Mouse (Mus musculus) testis, postnatal 14 days (tissue): ENCODE data around the gene Tph2.
"Not testable (repeated sequence)": the region's sequence is repeated elsewhere in the genome, so short reads cannot be mapped to it uniquely, and the experiment has no call there.

Experiments
- DNase-seq: peaks from one replicate; pipeline ENCODE4 v3.0.0; 2021; ENCODE audit warnings: low spot score

The Tph2 gene

DNA sequence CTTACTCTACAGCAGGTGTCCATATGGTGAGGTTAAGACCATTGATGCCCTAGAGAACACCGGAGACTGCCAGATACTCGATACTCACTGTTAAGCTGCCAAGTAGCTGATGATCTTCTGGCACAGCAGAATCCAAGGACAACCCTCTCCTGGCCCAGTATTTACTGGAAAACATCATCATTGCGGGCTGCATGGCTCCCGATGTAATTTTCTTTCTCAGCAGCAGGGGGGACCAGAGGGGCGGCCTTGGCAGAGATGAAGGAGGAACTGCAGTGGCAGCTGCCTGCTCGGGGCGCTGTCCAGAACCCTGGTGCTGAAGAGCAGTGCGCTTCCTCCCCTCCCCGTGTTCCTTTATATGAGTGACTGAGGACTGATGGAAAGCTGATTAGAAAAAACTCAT, at the start of gene Tph2:
TSS of gene Tph2 (minus strand) at position 326 of the 400 bp plus-strand sequence.
- peak; percentile 67 for DNase-seq

DNA sequence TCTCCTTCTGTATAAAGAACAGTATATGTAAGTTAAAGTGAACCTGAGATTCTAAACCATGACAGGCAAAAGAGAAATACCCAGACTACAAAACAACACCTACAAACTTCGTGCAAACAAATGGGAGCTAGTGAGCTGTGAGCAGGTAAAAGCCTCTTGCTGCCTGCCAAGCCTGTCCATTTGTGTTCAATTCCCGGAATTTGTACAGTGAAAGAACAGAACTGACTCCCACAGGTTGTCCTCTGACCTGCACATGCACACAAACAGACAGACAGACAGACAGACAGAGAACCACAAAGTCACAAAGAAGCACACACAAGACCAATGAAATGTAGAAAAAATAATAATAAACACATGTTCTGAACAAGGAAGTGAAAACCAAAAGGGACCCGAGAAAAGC, 49.0 kb upstream of the Tph2 start:
- DNase-seq = no peak

DNA sequence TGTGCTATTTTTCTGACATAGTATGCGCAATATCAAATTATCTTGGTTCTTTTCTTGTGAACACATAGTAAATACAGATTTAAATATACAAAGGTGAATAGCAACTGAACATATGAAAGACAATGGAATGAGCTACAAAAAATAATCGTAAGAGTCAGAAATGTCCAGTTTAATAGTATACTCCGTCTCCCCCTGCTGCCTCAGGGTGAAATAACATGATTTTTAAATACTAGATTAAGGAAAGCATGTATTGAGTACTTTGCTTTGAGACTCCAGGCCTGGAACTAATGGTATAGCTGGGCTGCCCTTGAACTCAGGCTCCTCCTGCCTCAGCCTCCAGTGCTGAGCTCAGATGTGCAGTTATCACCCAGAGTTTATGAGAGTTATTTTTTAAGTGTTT, 47.7 kb upstream of the Tph2 start:
- DNase-seq = no peak

DNA sequence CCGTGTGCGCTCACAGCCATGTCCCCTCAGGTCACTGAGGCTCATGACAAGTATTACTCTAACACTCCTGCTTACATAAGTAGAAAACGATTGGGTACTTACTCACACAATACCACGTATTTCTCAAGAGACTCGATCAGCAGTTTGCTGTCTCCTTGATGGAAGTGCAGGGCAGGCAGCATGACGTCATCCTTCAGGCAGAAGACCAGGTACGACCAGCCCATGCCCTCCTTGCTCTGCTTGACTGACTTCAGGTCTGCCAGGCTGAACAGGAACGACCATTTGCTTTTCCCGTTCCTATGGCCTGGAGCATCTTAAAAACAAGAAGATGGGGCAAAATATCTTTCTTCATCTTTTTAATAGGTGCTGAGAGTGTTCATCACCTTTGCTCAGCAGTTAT, 44.2 kb upstream of the Tph2 start:
- DNase-seq = no peak

- DNase-seq = no peak
Measured at GRCm38 (mm10) chr10:115226586-115226985, 41.8 kb upstream of the Tph2 start.

- DNase-seq = peak; percentile 50
Measured at GRCm38 (mm10) chr10:115223845-115224244, 39.0 kb upstream of the Tph2 start.

GRCm38 (mm10) chr10:115212916-115213580, 28.2 kb upstream of the Tph2 start:
- no peak for DNase-seq

GRCm38 (mm10) chr10:115205825-115206224, 21.0 kb upstream of the Tph2 start:
- DNase-seq = no peak

DNA sequence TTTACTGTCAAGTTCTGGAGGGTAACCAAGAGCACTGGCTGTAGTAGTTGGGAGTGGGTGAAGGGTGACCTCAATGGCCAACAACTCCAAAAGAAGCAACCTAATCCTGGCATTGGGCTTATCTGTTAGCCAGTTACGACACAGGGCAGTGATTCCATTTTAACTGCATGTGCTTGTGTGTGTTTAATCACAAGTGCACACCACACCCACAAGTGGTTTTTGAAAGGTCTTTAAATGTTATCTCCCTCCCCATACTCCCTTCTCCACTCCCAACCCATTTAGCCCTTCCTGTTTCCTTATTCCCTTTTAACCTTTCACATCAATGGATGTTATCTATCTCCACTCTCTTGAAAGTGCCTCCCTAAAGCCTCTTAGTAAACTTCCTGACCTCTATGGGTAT, 20.5 kb upstream of the Tph2 start:
- no peak for DNase-seq

DNA sequence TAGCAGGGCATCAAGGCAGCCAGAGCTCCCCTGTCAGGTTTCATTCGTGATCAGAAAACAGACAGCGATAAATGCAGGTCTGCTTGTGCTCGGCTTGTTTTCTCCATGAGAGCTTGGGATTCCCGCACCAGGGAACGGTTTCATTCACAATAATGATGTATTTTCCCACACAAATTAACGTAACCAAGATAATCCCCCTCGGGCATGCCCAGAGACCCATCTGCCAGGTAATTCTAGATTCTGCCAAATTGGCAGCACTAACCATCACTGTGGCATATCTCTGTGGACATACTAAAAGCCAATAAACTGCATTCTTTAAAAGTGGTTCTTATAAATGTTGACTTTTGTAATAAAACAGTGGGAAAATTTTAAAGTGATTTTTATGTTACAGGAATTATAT, 6.4 kb upstream of the Tph2 start:
- no peak for DNase-seq

- DNase-seq = no peak
Measured at GRCm38 (mm10) chr10:115187390-115187789, 2.6 kb upstream of the Tph2 start.

- DNase-seq = no peak
Measured at GRCm38 (mm10) chr10:115181034-115181433, 3.8 kb downstream of the Tph2 start.

- DNase-seq = not testable (repeated sequence)
Measured at GRCm38 (mm10) chr10:115178019-115178418, 6.8 kb downstream of the Tph2 start.

- DNase-seq = no peak
Measured at GRCm38 (mm10) chr10:115175591-115175991, 9.2 kb downstream of the Tph2 start.

- no peak for DNase-seq
Measured at GRCm38 (mm10) chr10:115173336-115173735, 11.5 kb downstream of the Tph2 start.

- DNase-seq = no peak
Measured at GRCm38 (mm10) chr10:115171351-115171818, 13.4 kb downstream of the Tph2 start.

DNA sequence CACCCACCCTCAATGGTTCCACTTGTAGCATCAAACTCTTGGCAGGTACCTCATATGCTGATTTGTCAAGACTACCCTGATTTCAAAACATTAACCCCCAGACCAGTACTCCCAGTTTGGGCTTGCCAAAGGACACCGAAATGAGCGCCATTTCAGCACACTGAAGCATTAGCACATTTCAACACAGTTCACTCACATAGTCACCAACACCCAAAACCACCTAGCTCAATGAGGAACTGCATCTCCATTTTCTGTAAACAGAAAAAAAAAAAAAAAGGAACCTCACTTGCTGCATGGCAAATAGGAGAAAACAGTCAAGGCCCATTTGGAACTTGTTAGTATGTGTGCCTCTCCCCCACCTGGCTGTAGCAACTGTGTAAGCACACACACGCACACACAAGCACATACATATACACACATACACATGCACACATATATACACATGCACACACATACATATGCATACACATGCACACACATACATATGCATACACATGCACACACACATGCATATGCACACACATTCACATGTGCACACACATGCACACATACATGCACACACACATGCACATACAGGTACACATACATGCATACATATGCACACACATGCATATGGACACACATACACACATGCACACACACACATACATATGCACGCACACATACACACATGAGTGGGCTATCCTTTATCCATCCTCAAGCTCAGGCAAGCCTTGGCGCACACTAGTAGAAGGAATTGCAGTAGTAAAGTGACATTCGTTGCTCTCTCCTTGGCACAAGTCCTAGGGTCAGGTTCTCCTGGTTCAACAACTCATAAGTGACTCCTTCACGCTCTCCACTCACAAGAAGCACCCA, 14.1 kb downstream of the Tph2 start:
- DNase-seq = no peak

GRCm38 (mm10) chr10:115169410-115169809, 15.4 kb downstream of the Tph2 start:
- no peak for DNase-seq

GRCm38 (mm10) chr10:115160289-115160688, 24.5 kb downstream of the Tph2 start:
- no peak for DNase-seq

DNA sequence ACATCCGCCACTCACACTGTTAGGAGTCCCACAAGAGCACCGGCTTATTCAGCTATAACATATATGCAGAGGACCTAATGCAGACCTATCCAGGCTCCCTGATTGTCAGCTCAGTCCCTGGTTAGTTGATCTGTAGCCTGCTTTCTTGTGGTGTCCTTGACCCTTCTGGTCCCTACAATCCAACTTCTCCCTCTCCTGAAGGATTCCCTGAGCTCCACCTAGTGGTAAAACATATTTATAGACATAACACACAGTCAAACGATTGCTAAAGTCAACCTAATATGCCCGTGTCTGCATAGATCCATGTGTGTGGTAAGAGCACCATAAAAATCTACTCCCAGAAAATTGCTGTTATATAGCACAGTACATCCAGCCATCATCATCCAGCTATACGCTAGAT, 37.5 kb downstream of the Tph2 start:
- DNase-seq = no peak

GRCm38 (mm10) chr10:115146257-115146898, 38.4 kb downstream of the Tph2 start:
- no peak for DNase-seq

DNA sequence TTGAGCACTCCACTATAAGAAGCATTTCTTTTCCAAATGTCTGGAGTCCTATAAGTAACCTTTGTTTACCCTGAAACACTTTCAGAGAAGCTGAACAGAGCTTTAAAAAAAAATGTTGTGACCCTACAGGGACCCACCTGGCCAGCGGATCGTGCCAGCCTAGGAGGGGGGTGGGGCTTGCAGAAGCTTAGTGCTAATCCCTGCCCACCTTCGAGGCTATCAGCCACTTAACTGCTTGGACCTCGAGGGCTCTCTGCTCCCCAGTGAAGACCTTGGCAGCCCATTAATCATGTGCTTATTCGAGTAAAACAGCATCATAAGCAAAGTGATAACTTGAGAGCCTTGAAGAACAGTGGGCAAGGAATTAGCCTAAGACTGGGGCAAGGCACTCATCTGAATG, 40.3 kb downstream of the Tph2 start:
- no peak for DNase-seq

DNA sequence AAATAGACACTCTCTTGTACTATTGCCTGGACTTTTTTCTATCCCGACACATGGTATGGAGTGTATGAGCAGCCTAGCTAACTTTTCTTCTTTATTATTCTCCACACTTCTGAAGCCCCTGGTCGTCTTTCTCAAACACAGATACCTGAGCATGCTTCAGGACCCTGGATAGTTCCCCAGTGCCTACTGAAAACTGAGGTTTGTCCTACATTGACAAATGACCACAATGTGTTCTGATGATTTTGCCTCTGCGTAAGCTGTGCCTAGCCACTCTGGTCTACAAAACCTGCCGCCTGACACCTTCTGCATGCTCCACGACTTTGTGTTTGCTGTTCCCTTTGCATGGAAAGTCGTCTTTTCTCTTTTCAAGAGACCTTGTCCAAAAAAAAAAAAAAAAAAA, 41.2 kb downstream of the Tph2 start:
- no peak for DNase-seq
